Mouse (Mus musculus) bone marrow, adult 2 months (tissue): ENCODE measurements around the gene Lalba.

ENCODE experiments used
- CTCF ChIP-seq: fragments of 200-500 bp; IDR thresholded peaks from 2 replicates; pipeline ENCODE4 v1.5.1; 2011; ENCODE audit warnings: low read length, control low read depth; ENCODE audit not compliant: control insufficient read depth, insufficient read depth
- POLR2A ChIP-seq: fragments of 200-500 bp; IDR thresholded peaks from 2 replicates; pipeline ENCODE4 v1.6.1; 2011; ENCODE audit warnings: low read depth, mild to moderate bottlenecking, control low read depth, low read length, borderline replicate concordance; ENCODE audit not compliant: control insufficient read depth

GRCm38 (mm10) chr15:98526057-98526456 lies 43.5 kb upstream of the Lalba start:
- TF ChIP-seq CTCF: no peak
- no peak for TF ChIP-seq POLR2A
